In the genomic region with DNA sequence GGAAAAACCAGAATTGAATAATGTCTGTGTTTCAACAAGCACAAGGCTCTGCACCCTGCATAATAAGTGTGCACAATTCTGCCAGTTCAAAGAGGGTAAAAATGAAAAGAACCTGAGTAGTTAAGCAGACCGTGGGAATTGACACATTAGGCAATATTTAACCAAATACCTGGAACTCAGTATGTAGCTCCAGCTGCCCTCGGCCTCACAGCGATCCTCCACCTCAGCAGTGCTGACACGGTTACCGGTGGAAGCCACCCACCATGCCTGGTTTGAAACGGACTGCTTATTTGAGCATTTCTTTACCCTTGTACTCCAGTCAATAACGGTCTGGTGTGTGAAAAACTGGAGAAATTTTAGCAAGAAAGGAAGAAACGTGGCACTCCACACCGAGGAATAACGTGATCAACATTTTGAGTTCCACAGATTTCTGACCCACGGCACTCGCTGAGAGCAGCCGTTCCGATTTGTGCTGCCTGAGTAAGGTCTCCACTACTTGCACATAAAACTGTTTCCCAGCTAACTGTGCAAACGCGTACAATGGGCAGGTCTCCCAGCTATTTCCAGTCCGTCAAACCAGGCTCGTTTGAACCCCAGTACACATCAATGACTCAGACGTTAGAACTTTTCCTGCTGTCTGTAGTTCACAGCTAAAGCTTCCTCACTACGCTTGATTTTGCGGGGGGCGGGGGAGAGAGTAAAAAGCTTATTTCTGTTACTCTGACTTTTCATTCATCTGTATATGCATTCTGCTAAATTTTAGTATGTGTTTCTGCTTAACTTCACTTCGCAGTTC, we compare ENCODE assay signal across 7 mouse cellular contexts. TPM values are rescaled to one million over a fixed set of nuclear protein-coding genes. Genes with fewer than 3 reads are reported as not detected.
DNase-seq lines count a peak whose midpoint lies in the region; ATAC-seq and TF ChIP-seq lines count a peak whose summit lies in the region.

No protein-coding gene starts in this region.

- H3K27ac ChIP-seq in bone marrow, adult 2 months (ENCODE audit: control insufficient read depth, insufficient read depth, low read depth, low read length, poor library complexity) = no peak overlapping the region
- no peak overlapping the region for H3K27ac ChIP-seq in forebrain, postnatal 0 days (ENCODE audit: low read depth, low read length)

- ATAC-seq in forebrain, postnatal 0 days = no peak

- H3K9ac ChIP-seq in forebrain, postnatal 0 days = peak overlapping the region; percentile 58

- 6% methylated on average over 23 of the region's 23 CpGs for WGBS in bone marrow, adult 2 months
- 4% methylated on average over 23 of the region's 23 CpGs for WGBS in forebrain, postnatal 0 days

- H3K27me3 ChIP-seq in forebrain, postnatal 0 days (ENCODE audit: insufficient read depth, low read length) = no peaks in the 10 kb centered on the region
- H3K27me3 ChIP-seq in myocyte (ENCODE audit: control insufficient read depth, insufficient read depth, insufficient read length) = no peaks in the 10 kb centered on the region

- H3K36me3 ChIP-seq in forebrain, postnatal 0 days (ENCODE audit: insufficient read depth) = no peaks in the 10 kb centered on the region
- no peaks in the 10 kb centered on the region for H3K36me3 ChIP-seq in myocyte (ENCODE audit: control insufficient read depth, insufficient read depth)

- H3ac ChIP-seq in myocyte (ENCODE audit: control insufficient read depth, insufficient read length) = peak overlapping the region; percentile 4

- TF ChIP-seq POLR2A in bone marrow, adult 2 months (IDR thresholded peaks at IDR 0.05; ENCODE audit: borderline replicate concordance, control insufficient read depth, low read depth, low read length) = no peak
- TF ChIP-seq POLR2A in myocyte (IDR thresholded peaks at IDR 0.05; ENCODE audit: insufficient read length, low read depth) = no peak

- TF ChIP-seq CTCF in bone marrow, adult 2 months (IDR thresholded peaks at IDR 0.05; ENCODE audit: control insufficient read depth, insufficient read depth, low read length) = no peak
- no peak for TF ChIP-seq CTCF in forebrain, postnatal 0 days (IDR thresholded peaks at IDR 0.05; ENCODE audit: low read depth)

- DNase-seq in right cerebral cortex, adult 2 months (ENCODE audit: low spot score in 2 of 2) = peak; percentile 30 to 43
- DNase-seq in right cerebral cortex, postnatal 36 days (ENCODE audit: low spot score in 2 of 2) = no peak
- no peak for DNase-seq in forebrain, postnatal 0 days
- peak; percentile 79 for DNase-seq in kidney, postnatal 14 days
- no peak for DNase-seq in frontal cortex, postnatal 10 days (ENCODE audit: low spot score in 2 of 2)

- H3K4me2 ChIP-seq in forebrain, postnatal 0 days (ENCODE audit: low read depth) = peak overlapping the region; percentile 86
- peak overlapping the region; percentile 74 for H3K4me2 ChIP-seq in myocyte (ENCODE audit: low read depth)

- H3K9me3 ChIP-seq in forebrain, postnatal 0 days (ENCODE audit: low read length) = no peaks in the 10 kb centered on the region

- peaks cover 1% of the 10 kb centered on the region; the same call in 1 of the 2 replicates for H3K4me1 ChIP-seq in bone marrow, adult 2 months (ENCODE audit: control insufficient read depth, insufficient read depth, low read length)
- peaks cover 9% of the 10 kb centered on the region; the same call in 1 of the 2 replicates for H3K4me1 ChIP-seq in forebrain, postnatal 0 days (ENCODE audit: insufficient read depth)

- H3K79me2 ChIP-seq in myocyte (ENCODE audit: control insufficient read depth, insufficient read depth) = peaks cover 20% of the 10 kb centered on the region

- peak overlapping the region; percentile 96 for H3K4me3 ChIP-seq in bone marrow, adult 2 months (replicated peaks; ENCODE audit: control insufficient read depth, low read depth, low read length)
- H3K4me3 ChIP-seq in forebrain, postnatal 0 days (ENCODE audit: low read depth, low read length) = peak overlapping the region; percentile 66
- H3K4me3 ChIP-seq in myocyte = peak overlapping the region; percentile 58

TF ChIP-seq in myocyte, 11 proteins besides CTCF, POLR2A, EP300 and RAD21:
- no peak for TF ChIP-seq SRF (IDR thresholded peaks at IDR 0.05; ENCODE audit: control insufficient read depth, insufficient read length, low read depth)
- no peak for TF ChIP-seq MAX (IDR thresholded peaks at IDR 0.05; ENCODE audit: low read depth)
- TF ChIP-seq TCF3 (IDR thresholded peaks at IDR 0.05; ENCODE audit: insufficient read length, low read depth) = no peak
- no peak for TF ChIP-seq MYOD1 (IDR thresholded peaks at IDR 0.05; ENCODE audit: control insufficient read depth in 1 of 3, insufficient read length in 2 of 3, low read depth in 2 of 3)
- TF ChIP-seq POLR2AphosphoS2 (IDR thresholded peaks at IDR 0.05; ENCODE audit: insufficient read length, low read depth) = no peak

RNA-seq across cellular contexts. Expression of a gene that starts 1.0 kb away (rescaled TPM):
- polyA plus RNA-seq in bone marrow, adult 2 months (2011; ENCODE audit: insufficient read depth, insufficient read length, low replicate concordance, missing spikeins) = 6.8 and 29.3 TPM in 2 replicates
- total RNA-seq in forebrain, postnatal 0 days (2014; rRNA removed) = 50.2 and 58.5 TPM in 2 replicates
- polyA plus RNA-seq in forebrain, postnatal 0 days (2015; fragmentation: Nextera tagmentation; extraction: Ambion mirVana) = 87.0 and 92.0 TPM in 2 replicates
- 23.2 TPM for polyA plus RNA-seq in myocyte (2012; fragmentation: generic; extraction: Trizol)

RNA-seq across cellular contexts. Expression of a gene that starts 13.6 kb away (rescaled TPM):
- 0.85 TPM in 1 of 2 replicates, not detected in the other for polyA plus RNA-seq in bone marrow, adult 2 months (2011; ENCODE audit: insufficient read depth, insufficient read length, low replicate concordance, missing spikeins)
- 7.8 and 7.9 TPM in 2 replicates for total RNA-seq in forebrain, postnatal 0 days (2014; rRNA removed)
- polyA plus RNA-seq in forebrain, postnatal 0 days (2015; fragmentation: Nextera tagmentation; extraction: Ambion mirVana) = 4.3 and 6.5 TPM in 2 replicates
- 1.5 TPM for polyA plus RNA-seq in myocyte (2012; fragmentation: generic; extraction: Trizol)

RNA-seq across cellular contexts. Expression of a gene that starts 49.2 kb away (rescaled TPM):
- polyA plus RNA-seq in bone marrow, adult 2 months (2011; ENCODE audit: insufficient read depth, insufficient read length, low replicate concordance, missing spikeins) = 3.8 and 4.9 TPM in 2 replicates
- total RNA-seq in forebrain, postnatal 0 days (2014; rRNA removed) = 24.9 and 39.4 TPM in 2 replicates
- polyA plus RNA-seq in forebrain, postnatal 0 days (2015; fragmentation: Nextera tagmentation; extraction: Ambion mirVana) = 15.1 and 18.8 TPM in 2 replicates
- polyA plus RNA-seq in myocyte (2012; fragmentation: generic; extraction: Trizol) = 7.8 TPM

Comparison
In these comparisons a context has a peak if more than half of its experiments do, and no peak if none do; other contexts are left out.
1. DNase-seq: peak in right cerebral cortex, adult 2 months (2 of 2) and kidney, postnatal 14 days (single experiment); none in right cerebral cortex, postnatal 36 days (0 of 2), forebrain, postnatal 0 days (single experiment) and frontal cortex, postnatal 10 days (0 of 2).
2. Peak in every context shown above with its lines, with median percentiles within 50 percentile points of each other: H3K4me3 ChIP-seq.